ENCODE assay signal across 8 mouse cellular contexts in genomic region chr13:49015366-49016306, GRCm38 (mm10). TPM values are rescaled to one million over a fixed set of nuclear protein-coding genes. Genes with fewer than 3 reads are reported as not detected.
DNase-seq lines count a peak whose midpoint lies in the region; ATAC-seq and TF ChIP-seq lines count a peak whose summit lies in the region.

No protein-coding gene starts in this region.

- no peaks in the 10 kb centered on the region for H3K9me3 ChIP-seq in hindbrain, embryonic 15.5 days

- H3K4me1 ChIP-seq in hindbrain, embryonic 15.5 days (replicated peaks): peaks cover 21% of the 10 kb centered on the region
- H3K4me1 ChIP-seq in lung, adult 2 months (ENCODE audit: control insufficient read depth, insufficient read depth, low read length): peaks cover 5% of the 10 kb centered on the region; the same call in 1 of the 2 replicates

- no peaks in the 10 kb centered on the region for H3K27me3 ChIP-seq in hindbrain, embryonic 15.5 days

- peak overlapping the region; percentile 19 for H3K4me3 ChIP-seq in hindbrain, embryonic 15.5 days
- H3K4me3 ChIP-seq in lung, adult 2 months (replicated peaks; ENCODE audit: extremely low read depth, low read depth, low read length): peak overlapping the region; percentile 8

- DNase-seq in right cerebral cortex, postnatal 10 days (ENCODE audit: low spot score in 2 of 2): peak; percentile 60 to 64
- no peak for DNase-seq in right cerebral cortex, postnatal 36 days (ENCODE audit: low spot score in 2 of 2)
- peak; percentile 77 for DNase-seq in embryo, embryonic 11 days
- no peak for DNase-seq in lung, adult 2 months
- DNase-seq in right cerebral cortex, postnatal 25 days: no peak
- DNase-seq in urinary bladder, postnatal 25 days (ENCODE audit: low spot score): no peak

- peak; percentile 71 for ATAC-seq in hindbrain, embryonic 15.5 days (ENCODE audit: low FRiP score, low read depth)
- 0 out of 2 replicates have a peak, but pooled peaks have one; percentile 23 for ATAC-seq in neutrophil, adult 5-6 weeks (ENCODE audit: extremely low read depth, insufficient number of reproducible peaks, low FRiP score, poor library complexity, severe bottlenecking)

- peak overlapping the region; percentile 88 for H3K27ac ChIP-seq in hindbrain, embryonic 15.5 days (replicated peaks)

- no peaks in the 10 kb centered on the region for H3K36me3 ChIP-seq in hindbrain, embryonic 15.5 days

- peak overlapping the region; percentile 54 for H3K4me2 ChIP-seq in hindbrain, embryonic 15.5 days

- TF ChIP-seq CTCF in lung, adult 2 months (IDR thresholded peaks at IDR 0.05; ENCODE audit: insufficient read depth, low read length): no peak

- no peak for TF ChIP-seq POLR2A in lung, adult 2 months (IDR thresholded peaks at IDR 0.05; ENCODE audit: borderline replicate concordance, extremely low read depth, low read depth, low read length)

- peak overlapping the region; percentile 27; the same call in 1 of the 2 replicates for H3K9ac ChIP-seq in hindbrain, embryonic 15.5 days

- WGBS in hindbrain, embryonic 15.5 days: 3% methylated on average over 30 of the region's 30 CpGs
- WGBS in lung, adult 2 months: 12% methylated on average over 30 of the region's 30 CpGs

RNA-seq across cellular contexts. Expression of gene Fam120a, which starts 47.8 kb away (rescaled TPM):
- polyA plus RNA-seq in hindbrain, embryonic 15.5 days (2015; fragmentation: Nextera tagmentation; extraction: Ambion mirVana): 12.0 and 12.4 TPM in 2 replicates
- polyA plus RNA-seq in lung, adult 2 months (2012; rRNA removed): 58.5 and 64.0 TPM in 2 replicates
- total RNA-seq in neutrophil, adult 5-6 weeks (2017): 68.6 and 72.2 TPM in 2 replicates

Comparison
In these comparisons a context has a peak if more than half of its experiments do, and no peak if none do; other contexts are left out.
1. DNase-seq: peak in right cerebral cortex, postnatal 10 days (2 of 2) and embryo, embryonic 11 days (single experiment); none in right cerebral cortex, postnatal 36 days (0 of 2), lung, adult 2 months (single experiment), right cerebral cortex, postnatal 25 days (single experiment) and urinary bladder, postnatal 25 days (single experiment).